8 mouse cellular contexts compared by ENCODE assay signal in genomic region chr17:84511682-84512515, GRCm38 (mm10). TPM values are rescaled to one million over a fixed set of nuclear protein-coding genes. Genes with fewer than 3 reads are reported as not detected.
DNase-seq lines count a peak whose midpoint lies in the region; ATAC-seq and TF ChIP-seq lines count a peak whose summit lies in the region.

Gene Plekhh2 (plus strand): TSS chr17:84511895.

- peak within 1 kb of the TSS; percentile 94 for H3K9ac ChIP-seq in ES-Bruce4 (ENCODE audit: low read depth, poor library complexity, severe bottlenecking)
- H3K9ac ChIP-seq in forebrain, embryonic 16.5 days (replicated peaks; ENCODE audit: low read depth, low read length) = peak within 1 kb of the TSS; percentile 65
- peak within 1 kb of the TSS; percentile 25 for H3K9ac ChIP-seq in liver, embryonic 16.5 days (ENCODE audit: low read depth, low read length)
- peak within 1 kb of the TSS; percentile 80 for H3K9ac ChIP-seq in neural tube, embryonic 14.5 days (replicated peaks; ENCODE audit: low read depth, low read length)

- H3K36me3 ChIP-seq in ES-Bruce4 (ENCODE audit: control insufficient read depth, insufficient read depth, low read length, poor library complexity, severe bottlenecking) = no peaks in the 10 kb centered on the region
- H3K36me3 ChIP-seq in forebrain, embryonic 16.5 days (ENCODE audit: control insufficient read depth, insufficient read depth) = no peaks in the 10 kb centered on the region
- no peaks in the 10 kb centered on the region for H3K36me3 ChIP-seq in liver, embryonic 16.5 days (ENCODE audit: control insufficient read depth, insufficient read depth)
- no peaks in the 10 kb centered on the region for H3K36me3 ChIP-seq in neural tube, embryonic 14.5 days (ENCODE audit: control insufficient read depth, insufficient read depth, low read length)

- H3K4me3 ChIP-seq in ES-Bruce4 (ENCODE audit: low read depth, low read length) = peak within 1 kb of the TSS; percentile 72
- peak within 1 kb of the TSS; percentile 59 for H3K4me3 ChIP-seq in forebrain, embryonic 16.5 days (replicated peaks; ENCODE audit: low read length)
- peak within 1 kb of the TSS; percentile 58 for H3K4me3 ChIP-seq in liver, embryonic 16.5 days (ENCODE audit: low read depth, low read length)
- H3K4me3 ChIP-seq in neural tube, embryonic 14.5 days (ENCODE audit: low read depth, low read length) = peak within 1 kb of the TSS; percentile 49

- no peaks in the 10 kb centered on the region for H3K4me1 ChIP-seq in ES-Bruce4 (ENCODE audit: control insufficient read depth, insufficient read depth, low read length)
- peaks cover 30% of the 10 kb centered on the region for H3K4me1 ChIP-seq in forebrain, embryonic 16.5 days (replicated peaks; ENCODE audit: control insufficient read depth, insufficient read depth, low read length)
- no peaks in the 10 kb centered on the region for H3K4me1 ChIP-seq in liver, embryonic 16.5 days (ENCODE audit: control insufficient read depth, low read depth, low read length)
- no peaks in the 10 kb centered on the region for H3K4me1 ChIP-seq in neural tube, embryonic 14.5 days (ENCODE audit: control insufficient read depth, insufficient read depth, low read length)

- DNase-seq in cerebellum, adult 11 months = peak; percentile 26
- DNase-seq in heart, postnatal 14 days = peak; percentile 89
- DNase-seq in kidney, postnatal 4 days = peak; percentile 91 to 95
- DNase-seq in thymus, postnatal 25 days = peak; percentile 37

- TF ChIP-seq CTCF in ES-Bruce4 (IDR thresholded peaks at IDR 0.05; ENCODE audit: low read depth, low read length) = no peak

- peak; percentile 92 for ATAC-seq in forebrain, embryonic 16.5 days
- peak; percentile 59; the same call in 1 of the 2 replicates for ATAC-seq in liver, embryonic 16.5 days (ENCODE audit: low read depth)
- peak; percentile 91 for ATAC-seq in neural tube, embryonic 14.5 days (ENCODE audit: low read depth)

- no peak within 1 kb of the TSS for H3K27ac ChIP-seq in ES-Bruce4 (ENCODE audit: insufficient read depth, low read length)
- H3K27ac ChIP-seq in forebrain, embryonic 16.5 days (ENCODE audit: low read length) = no peak within 1 kb of the TSS
- H3K27ac ChIP-seq in liver, embryonic 16.5 days (ENCODE audit: low read length) = no peak within 1 kb of the TSS
- H3K27ac ChIP-seq in neural tube, embryonic 14.5 days (ENCODE audit: low read depth, low read length) = no peak within 1 kb of the TSS

- no peaks in the 10 kb centered on the region for H3K9me3 ChIP-seq in ES-Bruce4 (replicated peaks; ENCODE audit: control insufficient read depth, insufficient read depth, low read length, poor library complexity, severe bottlenecking)
- no peaks in the 10 kb centered on the region for H3K9me3 ChIP-seq in forebrain, embryonic 16.5 days (ENCODE audit: control insufficient read depth, low read length)
- no peaks in the 10 kb centered on the region for H3K9me3 ChIP-seq in liver, embryonic 16.5 days (replicated peaks; ENCODE audit: control insufficient read depth, low read length)
- H3K9me3 ChIP-seq in neural tube, embryonic 14.5 days (ENCODE audit: control insufficient read depth, low read length) = no peaks in the 10 kb centered on the region

- H3K4me2 ChIP-seq in forebrain, embryonic 16.5 days (ENCODE audit: low read length) = peak within 1 kb of the TSS; percentile 86
- peak within 1 kb of the TSS; percentile 70 for H3K4me2 ChIP-seq in liver, embryonic 16.5 days (ENCODE audit: low read depth, low read length)
- peak within 1 kb of the TSS; percentile 95 for H3K4me2 ChIP-seq in neural tube, embryonic 14.5 days (ENCODE audit: low read depth, low read length)

- WGBS in forebrain, embryonic 16.5 days = under 1% methylated on average over 79 of the region's 79 CpGs
- WGBS in liver, embryonic 16.5 days (ENCODE audit: insufficient replicate concordance) = under 1% methylated on average over 79 of the region's 79 CpGs
- under 1% methylated on average over 77 of the region's 79 CpGs for WGBS in neural tube, embryonic 14.5 days

- H3K27me3 ChIP-seq in ES-Bruce4 (ENCODE audit: control insufficient read depth, insufficient read depth, low read length, poor library complexity, severe bottlenecking) = no peaks in the 10 kb centered on the region
- H3K27me3 ChIP-seq in forebrain, embryonic 16.5 days (replicated peaks; ENCODE audit: control insufficient read depth, insufficient read depth, low read length) = 0 out of 2 replicates have a peak, but pooled peaks cover 2% of the 10 kb centered on the region
- H3K27me3 ChIP-seq in liver, embryonic 16.5 days (ENCODE audit: control insufficient read depth, insufficient read depth, low read depth, low read length) = peaks cover 26% of the 10 kb centered on the region
- H3K27me3 ChIP-seq in neural tube, embryonic 14.5 days (ENCODE audit: control insufficient read depth, insufficient read depth, low read length) = no peaks in the 10 kb centered on the region

- no peak for TF ChIP-seq EP300 in ES-Bruce4 (IDR thresholded peaks at IDR 0.05; ENCODE audit: insufficient read depth, low read depth, low read length)

- intact Hi-C loops in heart, postnatal 14 days (cut with DNase I) = no loop called here

- TF ChIP-seq POLR2A in ES-Bruce4 (IDR thresholded peaks at IDR 0.05; ENCODE audit: insufficient read depth, low read length) = peak; percentile 35

RNA-seq across cellular contexts. Expression of gene Plekhh2, which starts in this region (rescaled TPM):
- 8.5 and 10.5 TPM in 2 replicates for polyA plus RNA-seq in ES-Bruce4 (2011; ENCODE audit: insufficient read depth, insufficient read length, low read depth, missing spikeins)
- 0.84 and 1.7 TPM in 2 replicates for polyA plus RNA-seq in forebrain, embryonic 16.5 days (2015; fragmentation: Nextera tagmentation; extraction: Ambion mirVana)
- 1 to 10 TPM; 4.9 to 6.3 TPM for total RNA-seq in heart, postnatal 14 days (2021)
- polyA plus RNA-seq in liver, embryonic 16.5 days (2015; fragmentation: Nextera tagmentation; extraction: Ambion mirVana) = 0.30 and 0.46 TPM in 2 replicates
- 2.3 and 2.8 TPM in 2 replicates for polyA plus RNA-seq in neural tube, embryonic 14.5 days (2014; fragmentation: Nextera tagmentation; extraction: Ambion mirVana)

Comparison
In these comparisons a context has a peak if more than half of its experiments do, and no peak if none do; other contexts are left out.
1. Peak in ATAC-seq, H3K4me3 ChIP-seq, H3K9ac ChIP-seq and H3K4me2 ChIP-seq in liver, embryonic 16.5 days; RNA of the gene not detected or under 1 TPM.
2. H3K9ac ChIP-seq: peak in every context shown above with its lines; median percentile 94 in ES-Bruce4; 80 in neural tube, embryonic 14.5 days; 65 in forebrain, embryonic 16.5 days; 25 in liver, embryonic 16.5 days.
3. DNase-seq: peak in every context shown above with its lines; median percentile 93 in kidney, postnatal 4 days; 89 in heart, postnatal 14 days; 37 in thymus, postnatal 25 days; 26 in cerebellum, adult 11 months.